Mouse (Mus musculus) ovary, postnatal 10 days (tissue): ENCODE data around the gene Arhgap29.

Experiments used
- DNase-seq: peaks from one replicate; pipeline ENCODE4 v3.0.0; 2022; ENCODE audit warnings: low spot score

The Arhgap29 gene

GRCm38 (mm10) chr3:121952041-121952591 is at the start of gene Arhgap29:
Arhgap29 (plus strand) TSS chr3:121952541.
- DNase-seq: no peak

GRCm38 (mm10) chr3:121902729-121903128 is 49.6 kb upstream of the Arhgap29 start:
- no peak for DNase-seq

- no peak for DNase-seq
Observed at GRCm38 (mm10) chr3:121903286-121903685, 49.1 kb upstream of the Arhgap29 start.

GRCm38 (mm10) chr3:121903695-121904094 is 48.6 kb upstream of the Arhgap29 start:
- no peak for DNase-seq

GRCm38 (mm10) chr3:121904476-121904875 is 47.9 kb upstream of the Arhgap29 start:
- DNase-seq: no peak

- no peak for DNase-seq
Observed at GRCm38 (mm10) chr3:121906623-121907022, 45.7 kb upstream of the Arhgap29 start.

- DNase-seq: no peak
Observed at GRCm38 (mm10) chr3:121909155-121909554, 43.2 kb upstream of the Arhgap29 start.

- DNase-seq: no peak
Observed at GRCm38 (mm10) chr3:121913476-121913875, 38.9 kb upstream of the Arhgap29 start.

- no peak for DNase-seq
Observed at GRCm38 (mm10) chr3:121914459-121915185, 37.7 kb upstream of the Arhgap29 start.

GRCm38 (mm10) chr3:121915191-121915590 is 37.1 kb upstream of the Arhgap29 start:
- DNase-seq: no peak

GRCm38 (mm10) chr3:121916802-121917532 is 35.4 kb upstream of the Arhgap29 start:
- no peak for DNase-seq

- DNase-seq: no peak
Observed at GRCm38 (mm10) chr3:121917658-121918057, 34.7 kb upstream of the Arhgap29 start.

- DNase-seq: no peak
Observed at GRCm38 (mm10) chr3:121919961-121920360, 32.4 kb upstream of the Arhgap29 start.

- no peak for DNase-seq
Observed at GRCm38 (mm10) chr3:121920769-121921168, 31.6 kb upstream of the Arhgap29 start.

- no peak for DNase-seq
Observed at GRCm38 (mm10) chr3:121924768-121925486, 27.4 kb upstream of the Arhgap29 start.

- DNase-seq: no peak
Observed at GRCm38 (mm10) chr3:121927601-121928000, 24.7 kb upstream of the Arhgap29 start.

GRCm38 (mm10) chr3:121932815-121933214 is 19.5 kb upstream of the Arhgap29 start:
- no peak for DNase-seq

GRCm38 (mm10) chr3:121936241-121936640 is 16.1 kb upstream of the Arhgap29 start:
- no peak for DNase-seq

GRCm38 (mm10) chr3:121937036-121937435 is 15.3 kb upstream of the Arhgap29 start:
- DNase-seq: no peak

- no peak for DNase-seq
Observed at GRCm38 (mm10) chr3:121939658-121940057, 12.7 kb upstream of the Arhgap29 start.

- no peak for DNase-seq
Observed at GRCm38 (mm10) chr3:121940094-121940889, 12.0 kb upstream of the Arhgap29 start.
